Mouse (Mus musculus) central nervous system, embryonic 18 days (tissue): ENCODE data around the gene Mreg. TPM values are rescaled to one million over a fixed set of nuclear protein-coding genes. Genes with fewer than 3 reads are reported as not detected.

ENCODE experiments used
- polyA plus RNA-seq: library from polyadenylated mRNA; depleted of rRNA; stranded (reverse); fragments of >200 nt; gene quantifications from 2 replicates; pipeline ENCODE4 v1.2.3, GENCODE M21; 2012; rRNA removed

The Mreg gene
- polyA plus RNA-seq: 0.95 and 1.0 TPM in 2 replicates

DNA sequence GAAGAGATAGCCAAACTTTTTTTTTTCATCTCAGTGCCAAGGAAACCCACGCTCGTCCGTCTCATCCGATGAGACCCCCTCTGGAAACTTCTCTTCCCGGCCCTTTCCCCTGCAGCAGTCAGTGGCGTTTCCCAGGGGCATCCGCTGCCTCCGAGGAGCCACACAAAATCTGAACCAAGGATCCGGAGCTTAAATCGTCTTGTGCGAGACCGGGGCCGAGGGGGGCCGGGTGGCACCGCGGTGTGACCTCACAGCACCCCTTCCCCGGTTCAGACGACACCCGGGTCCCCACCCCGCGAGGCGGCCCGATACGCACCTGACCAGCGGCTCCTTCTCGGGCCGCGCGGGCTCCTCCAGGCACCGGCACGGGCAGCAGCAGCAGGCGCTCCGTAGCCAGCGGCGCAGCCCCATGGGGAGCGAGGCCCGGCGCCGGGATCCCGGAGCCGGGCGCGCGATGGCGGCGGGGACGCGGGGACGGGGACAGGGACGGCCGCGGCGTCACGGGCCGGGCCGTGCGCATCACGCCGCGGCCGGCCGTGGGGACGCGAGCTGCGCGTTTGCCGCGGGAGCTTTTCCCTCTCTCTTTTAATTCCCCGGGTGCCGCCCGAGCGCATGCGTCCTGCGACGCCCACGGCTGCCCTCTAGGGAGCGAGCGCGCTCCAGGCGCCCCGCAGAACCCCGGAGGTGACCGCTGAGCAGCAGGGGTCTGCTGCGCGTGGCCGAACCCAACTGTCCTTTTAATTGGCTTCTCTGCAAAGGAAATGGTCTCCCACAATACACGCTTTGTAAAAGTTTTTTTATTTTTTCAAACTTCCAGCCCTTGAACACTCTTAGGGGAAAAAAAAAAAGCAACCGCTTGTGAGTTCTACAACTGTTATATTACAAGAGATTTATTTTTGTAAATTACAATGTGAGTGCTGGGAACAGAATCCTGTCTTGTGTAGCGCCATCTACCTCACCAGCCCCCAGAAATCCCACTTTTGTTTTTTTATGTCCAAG lies at the start of gene Mreg:
Mreg (minus strand) TSS at position 607 of the 999 bp plus-strand sequence.

Other genes with a start within 250 kb of the Mreg start
- 5.4 and 5.7 TPM in 2 replicates for gene Pecr, start 72.0 kb upstream of the Mreg start, polyA plus RNA-seq
- gene Tmem169, start 72.1 kb upstream of the Mreg start, polyA plus RNA-seq: 26.3 and 28.5 TPM in 2 replicates
- 8.5 and 8.7 TPM in 2 replicates for gene Xrcc5, start 95.1 kb upstream of the Mreg start, polyA plus RNA-seq